Mouse (Mus musculus) spleen, postnatal 36 days (tissue): ENCODE measurements around the gene Pyroxd2.
"Not testable (repeated sequence)": the region's sequence is repeated elsewhere in the genome, so short reads cannot be mapped to it uniquely, and the experiment has no call there.

Experiments
- DNase-seq, 2 experiments: peaks; one replicate each; pipeline ENCODE4 v3.0.0; 2022; ENCODE audit warnings: low spot score in 2 of 2, mixed read lengths in 1 of 2

The Pyroxd2 gene

GRCm38 (mm10) chr19:42752363-42752931 is at the start of gene Pyroxd2:
Pyroxd2 (minus strand) TSS chr19:42752775.
- DNase-seq, result peak; percentile 31 to 57

GRCm38 (mm10) chr19:42797866-42798265 is 45.3 kb upstream of the Pyroxd2 start:
- DNase-seq, result no peak

- no peak for DNase-seq
These were observed 43.2 kb upstream of the Pyroxd2 start for GRCm38 (mm10) chr19:42795801-42796200.

GRCm38 (mm10) chr19:42794914-42795613 is 42.5 kb upstream of the Pyroxd2 start:
- peak; percentile 62 to 66 for DNase-seq

GRCm38 (mm10) chr19:42788311-42788710 is 35.7 kb upstream of the Pyroxd2 start:
- no peak for DNase-seq

- DNase-seq, result no peak
These were observed 33.1 kb upstream of the Pyroxd2 start for GRCm38 (mm10) chr19:42785562-42786220.

GRCm38 (mm10) chr19:42785129-42785528 is 32.6 kb upstream of the Pyroxd2 start:
- no peak for DNase-seq

GRCm38 (mm10) chr19:42780156-42780538 is 27.6 kb upstream of the Pyroxd2 start:
- DNase-seq, result not testable (repeated sequence)

GRCm38 (mm10) chr19:42779531-42780155 is 27.1 kb upstream of the Pyroxd2 start, which contains the start of gene Hps1:
Hps1 (minus strand) TSS chr19:42779978.
- peak; percentile 86 to 88 for DNase-seq

- DNase-seq, result peak in 1 of 2 experiments; percentile 20
These were observed 25.2 kb upstream of the Pyroxd2 start for GRCm38 (mm10) chr19:42777801-42778200.

GRCm38 (mm10) chr19:42776813-42777212 is 24.2 kb upstream of the Pyroxd2 start:
- DNase-seq, result peak in 1 of 2 experiments; percentile 23

- no peak for DNase-seq
These were observed 17.7 kb upstream of the Pyroxd2 start for GRCm38 (mm10) chr19:42770141-42770872.

- DNase-seq, result no peak
These were observed 17.1 kb upstream of the Pyroxd2 start for GRCm38 (mm10) chr19:42769648-42770047.

GRCm38 (mm10) chr19:42767361-42767760 is 14.8 kb upstream of the Pyroxd2 start:
- DNase-seq, result no peak

- DNase-seq, result no peak
These were observed 11.8 kb upstream of the Pyroxd2 start for GRCm38 (mm10) chr19:42764398-42764797.

- no peak for DNase-seq
These were observed 4.1 kb upstream of the Pyroxd2 start for GRCm38 (mm10) chr19:42756671-42757070.

GRCm38 (mm10) chr19:42755148-42755870 is 2.7 kb upstream of the Pyroxd2 start:
- DNase-seq, result no peak

- peak; percentile 21 to 36 for DNase-seq
These were observed 754 bp upstream of the Pyroxd2 start for GRCm38 (mm10) chr19:42753141-42753917.

GRCm38 (mm10) chr19:42750196-42750595 is 2.4 kb downstream of the Pyroxd2 start:
- no peak for DNase-seq

GRCm38 (mm10) chr19:42746702-42747101 is 5.9 kb downstream of the Pyroxd2 start:
- no peak for DNase-seq
